Mouse (Mus musculus) adipocyte (in vitro differentiated cells): Measurements from ENCODE around the gene 4930550C14Rik.

ENCODE experiments used
- DNase-seq: peaks from one replicate; pipeline ENCODE4 v3.0.0-alpha.2; 2016; ENCODE audit warnings: low spot score

4930550C14Rik gene

GRCm38 (mm10) chr9:53402291-53402711 is at the start of gene 4930550C14Rik:
4930550C14Rik (plus strand) TSS chr9:53402325.
- DNase-seq, result no peak

- no peak for DNase-seq
These were observed 49.0 kb upstream of the 4930550C14Rik start for GRCm38 (mm10) chr9:53353161-53353560.

GRCm38 (mm10) chr9:53356219-53357155 is 45.6 kb upstream of the 4930550C14Rik start:
- DNase-seq, result no peak

GRCm38 (mm10) chr9:53371339-53371738 is 30.8 kb upstream of the 4930550C14Rik start:
- no peak for DNase-seq

- DNase-seq, result peak; percentile 69
These were observed 26.2 kb upstream of the 4930550C14Rik start for GRCm38 (mm10) chr9:53375907-53376306.

GRCm38 (mm10) chr9:53376820-53377219 is 25.3 kb upstream of the 4930550C14Rik start:
- no peak for DNase-seq

GRCm38 (mm10) chr9:53377597-53377996 is 24.5 kb upstream of the 4930550C14Rik start:
- DNase-seq, result no peak

GRCm38 (mm10) chr9:53378171-53378570 is 24.0 kb upstream of the 4930550C14Rik start:
- DNase-seq, result no peak

- no peak for DNase-seq
These were observed 21.5 kb upstream of the 4930550C14Rik start for GRCm38 (mm10) chr9:53380595-53380994.

- DNase-seq, result no peak
These were observed 21.0 kb upstream of the 4930550C14Rik start for GRCm38 (mm10) chr9:53381113-53381615.

GRCm38 (mm10) chr9:53383951-53384866 is 17.9 kb upstream of the 4930550C14Rik start, which contains the start of gene Kdelc2:
Kdelc2 (plus strand) TSS chr9:53384025.
- DNase-seq, result peak; percentile 95

- DNase-seq, result no peak
These were observed 17.3 kb upstream of the 4930550C14Rik start for GRCm38 (mm10) chr9:53384873-53385272.

GRCm38 (mm10) chr9:53387431-53387830 is 14.7 kb upstream of the 4930550C14Rik start:
- peak; percentile 19 for DNase-seq

GRCm38 (mm10) chr9:53389109-53389508 is 13.0 kb upstream of the 4930550C14Rik start:
- DNase-seq, result no peak

GRCm38 (mm10) chr9:53390136-53390535 is 12.0 kb upstream of the 4930550C14Rik start:
- no peak for DNase-seq

GRCm38 (mm10) chr9:53397685-53398387 is 4.3 kb upstream of the 4930550C14Rik start:
- no peak for DNase-seq

- DNase-seq, result peak; percentile 81
These were observed 3.8 kb upstream of the 4930550C14Rik start for GRCm38 (mm10) chr9:53398388-53398700.

- DNase-seq, result no peak
These were observed 2.6 kb upstream of the 4930550C14Rik start for GRCm38 (mm10) chr9:53399537-53399936.

- no peak for DNase-seq
These were observed 1.4 kb upstream of the 4930550C14Rik start for GRCm38 (mm10) chr9:53400696-53401095.

- no peak for DNase-seq
These were observed 979 bp upstream of the 4930550C14Rik start for GRCm38 (mm10) chr9:53401146-53401545.

- no peak for DNase-seq
These were observed 866 bp downstream of the 4930550C14Rik start for GRCm38 (mm10) chr9:53402991-53403390.
